Mouse (Mus musculus) G1E (cell line): ENCODE measurements around the gene Amdhd1.

Experiments used
- CTCF ChIP-seq: IDR thresholded peaks from 2 replicates; pipeline ENCODE4 v1.5.1; 2012; ENCODE audit warnings: low read depth, low read length, inconsistent platforms, mixed read lengths
- TAL1 ChIP-seq: conservative IDR thresholded peaks from 2 replicates; pipeline ENCODE4 v1.6.1; 2012; ENCODE audit warnings: low read depth, low read length, inconsistent platforms, mixed read lengths

GRCm38 (mm10) chr10:93525329-93525728 lies 14.5 kb downstream of the Amdhd1 start:
- TF ChIP-seq CTCF, result no peak
- TF ChIP-seq TAL1, result no peak
